Mouse (Mus musculus): ENCODE results near the gene Sec14l4. TPM values are rescaled to one million over a fixed set of nuclear protein-coding genes. Genes with fewer than 3 reads are reported as not detected.
A peak's percentile ranks its signal among the peaks of the same experiment; 100 is the strongest.
"Not testable (repeated sequence)": the region's sequence is repeated elsewhere in the genome, so short reads cannot be mapped to it uniquely, and the experiment has no call there.

Gene Sec14l4
- polyA plus RNA-seq, 1 experiment from 2014 or later, result 6.3 TPM

- not testable (repeated sequence) for H3K27ac ChIP-seq (ENCODE audit: low read length); H3K36me3 ChIP-seq (ENCODE audit: control insufficient read depth, insufficient read depth); H3K4me1 ChIP-seq (ENCODE audit: control insufficient read depth, low read depth, low read length); ATAC-seq (ENCODE audit: low read depth); H3K27me3 ChIP-seq (ENCODE audit: control insufficient read depth, insufficient read depth, low read depth, low read length); H3K9me3 ChIP-seq (replicated peaks; ENCODE audit: control insufficient read depth, low read length); H3K4me2 ChIP-seq (ENCODE audit: low read depth, low read length); H3K9ac ChIP-seq (ENCODE audit: low read depth, low read length); H3K4me3 ChIP-seq (ENCODE audit: low read depth, low read length)
- 64% methylated on average over 13 of the region's 13 CpGs for WGBS (ENCODE audit: insufficient replicate concordance)
Measured at GRCm38 (mm10) chr11:4022111-4022510, 9.2 kb upstream of the Sec14l4 start.

GRCm38 (mm10) chr11:4023321-4023720, 7.9 kb upstream of the Sec14l4 start:
- no peak overlapping the region for H3K27ac ChIP-seq (ENCODE audit: low read length)
- H3K9me3 ChIP-seq (replicated peaks; ENCODE audit: control insufficient read depth, low read length), result no peaks in the 10 kb centered on the region
- H3K4me2 ChIP-seq (ENCODE audit: low read depth, low read length), result no peak overlapping the region
- no peak overlapping the region for H3K4me3 ChIP-seq (ENCODE audit: low read depth, low read length)
- H3K4me1 ChIP-seq (ENCODE audit: control insufficient read depth, low read depth, low read length), result no peaks in the 10 kb centered on the region
- no peak overlapping the region for H3K9ac ChIP-seq (ENCODE audit: low read depth, low read length)
- no peaks in the 10 kb centered on the region for H3K27me3 ChIP-seq (ENCODE audit: control insufficient read depth, insufficient read depth, low read depth, low read length)
- no peaks in the 10 kb centered on the region for H3K36me3 ChIP-seq (ENCODE audit: control insufficient read depth, insufficient read depth)
- ATAC-seq (ENCODE audit: low read depth), result no peak
- 33% methylated on average over 2 of the region's 2 CpGs for WGBS (ENCODE audit: insufficient replicate concordance)

DNA sequence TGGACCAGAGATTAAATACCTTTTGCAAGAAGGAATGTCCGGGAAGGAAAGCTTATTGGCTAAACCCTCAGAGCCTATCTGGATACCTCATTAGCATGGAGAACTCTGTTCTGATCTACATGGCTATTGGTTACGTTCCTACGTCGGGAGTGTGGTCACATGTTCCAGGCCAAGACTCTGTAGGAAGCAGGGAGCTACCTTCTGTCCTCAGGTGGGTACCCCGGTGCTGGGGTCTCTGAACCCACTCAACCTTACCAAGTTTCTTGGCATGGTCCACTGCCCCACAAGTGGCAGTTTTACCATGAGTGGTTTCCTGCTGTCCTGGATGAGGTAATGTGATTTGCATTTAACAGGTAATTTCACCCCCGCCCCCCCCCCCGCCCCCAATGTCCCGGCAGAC, 4.2 kb upstream of the Sec14l4 start:
- Histone ChIP-seq H3K36me3 (ENCODE audit: control insufficient read depth, insufficient read depth) (no peaks in the 10 kb centered on the region), H3K27me3 (ENCODE audit: control insufficient read depth, insufficient read depth, low read depth, low read length) (no peaks in the 10 kb centered on the region), H3K4me1 (ENCODE audit: control insufficient read depth, low read depth, low read length) (no peaks in the 10 kb centered on the region), H3K9ac (ENCODE audit: low read depth, low read length) (no peak overlapping the region), H3K4me2 (ENCODE audit: low read depth, low read length) (no peak overlapping the region), H3K9me3 (replicated peaks; ENCODE audit: control insufficient read depth, low read length) (no peaks in the 10 kb centered on the region), H3K4me3 (ENCODE audit: low read depth, low read length) (no peak overlapping the region), H3K27ac (ENCODE audit: low read length) (no peak overlapping the region)
- ATAC-seq (ENCODE audit: low read depth), result no peak
- WGBS (ENCODE audit: insufficient replicate concordance), result 64% methylated on average over 8 of the region's 8 CpGs

DNA sequence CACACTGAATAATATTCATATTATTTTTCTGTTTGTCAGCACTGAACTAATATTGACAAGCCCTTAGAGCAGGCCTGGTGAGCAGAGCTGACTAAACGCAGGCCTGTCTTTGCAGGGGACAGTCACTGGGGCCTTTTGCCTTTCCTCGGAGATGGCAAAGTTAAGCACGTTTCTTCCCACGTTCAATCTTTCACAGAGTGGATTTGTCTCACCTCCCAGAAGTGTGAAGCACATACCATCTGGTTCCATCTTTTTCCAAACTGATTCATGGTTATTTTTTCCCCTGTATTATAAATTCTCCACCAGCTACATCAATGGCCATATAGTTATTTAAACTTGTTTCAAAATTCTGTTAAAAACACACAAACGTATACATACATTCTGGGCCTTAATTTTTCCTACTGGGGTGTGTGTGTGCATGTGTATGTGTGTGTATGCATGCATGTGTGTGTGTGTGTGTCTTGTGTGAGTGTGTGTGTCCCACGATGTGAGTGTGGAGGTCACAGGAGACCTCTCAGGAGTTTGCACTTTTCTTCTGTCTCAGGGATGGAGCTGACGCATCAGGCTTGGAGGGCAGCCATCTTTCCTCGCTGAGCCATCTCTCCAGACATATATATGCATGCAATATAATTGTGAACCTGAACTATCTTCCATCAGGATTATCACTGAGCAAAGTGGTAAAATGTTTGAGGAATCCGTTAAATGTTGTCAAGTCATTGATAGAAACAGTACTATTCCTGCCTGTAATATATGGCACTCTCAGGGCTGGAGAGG, 3.5 kb upstream of the Sec14l4 start:
- Histone ChIP-seq H3K27ac (ENCODE audit: low read length) (no peak overlapping the region), H3K4me1 (ENCODE audit: control insufficient read depth, low read depth, low read length) (peaks cover 1% of the 10 kb centered on the region; the same call in 1 of the 2 replicates), H3K4me3 (ENCODE audit: low read depth, low read length) (no peak overlapping the region), H3K27me3 (ENCODE audit: control insufficient read depth, insufficient read depth, low read depth, low read length) (no peaks in the 10 kb centered on the region), H3K9me3 (replicated peaks; ENCODE audit: control insufficient read depth, low read length) (no peaks in the 10 kb centered on the region), H3K36me3 (ENCODE audit: control insufficient read depth, insufficient read depth) (no peaks in the 10 kb centered on the region), H3K4me2 (ENCODE audit: low read depth, low read length) (no peak overlapping the region), H3K9ac (ENCODE audit: low read depth, low read length) (no peak overlapping the region)
- 58% methylated on average over 9 of the region's 9 CpGs for WGBS (ENCODE audit: insufficient replicate concordance)
- no peak for ATAC-seq (ENCODE audit: low read depth)

- Histone ChIP-seq H3K27ac (ENCODE audit: low read length) (no peak overlapping the region), H3K4me1 (ENCODE audit: control insufficient read depth, low read depth, low read length) (peaks cover 2% of the 10 kb centered on the region; the same call in 1 of the 2 replicates)
Measured at GRCm38 (mm10) chr11:4029343-4029742, 1.9 kb upstream of the Sec14l4 start.

GRCm38 (mm10) chr11:4031961-4032360, 699 bp downstream of the Sec14l4 start:
- Histone ChIP-seq H3K9me3 (replicated peaks; ENCODE audit: control insufficient read depth, low read length) (no peaks in the 10 kb centered on the region), H3K4me3 (ENCODE audit: low read depth, low read length) (peak overlapping the region; percentile 20), H3K4me1 (ENCODE audit: control insufficient read depth, low read depth, low read length) (peaks cover 2% of the 10 kb centered on the region; the same call in 1 of the 2 replicates), H3K27ac (ENCODE audit: low read length) (0 out of 2 replicates have a peak overlapping the region, but pooled peaks have one; percentile 22), H3K36me3 (ENCODE audit: control insufficient read depth, insufficient read depth) (no peaks in the 10 kb centered on the region), H3K4me2 (ENCODE audit: low read depth, low read length) (peak overlapping the region; percentile 29), H3K27me3 (ENCODE audit: control insufficient read depth, insufficient read depth, low read depth, low read length) (no peaks in the 10 kb centered on the region), H3K9ac (ENCODE audit: low read depth, low read length) (no peak overlapping the region; the same call in 1 of the 2 replicates)
- 60% methylated on average over 12 of the region's 12 CpGs for WGBS (ENCODE audit: insufficient replicate concordance)
- ATAC-seq (ENCODE audit: low read depth), result peak; percentile 36

More at GRCm38 (mm10) chr11:4029343-4029742, 1.9 kb upstream of the Sec14l4 start:
- Histone ChIP-seq H3K4me3 (ENCODE audit: low read depth, low read length) (no peak overlapping the region), H3K4me2 (ENCODE audit: low read depth, low read length) (no peak overlapping the region), H3K27me3 (ENCODE audit: control insufficient read depth, insufficient read depth, low read depth, low read length) (no peaks in the 10 kb centered on the region), H3K36me3 (ENCODE audit: control insufficient read depth, insufficient read depth) (no peaks in the 10 kb centered on the region), H3K9me3 (replicated peaks; ENCODE audit: control insufficient read depth, low read length) (no peaks in the 10 kb centered on the region), H3K9ac (ENCODE audit: low read depth, low read length) (no peak overlapping the region)
- no peak for ATAC-seq (ENCODE audit: low read depth)
- WGBS (ENCODE audit: insufficient replicate concordance), result 51% methylated on average over 4 of the region's 4 CpGs

DNA sequence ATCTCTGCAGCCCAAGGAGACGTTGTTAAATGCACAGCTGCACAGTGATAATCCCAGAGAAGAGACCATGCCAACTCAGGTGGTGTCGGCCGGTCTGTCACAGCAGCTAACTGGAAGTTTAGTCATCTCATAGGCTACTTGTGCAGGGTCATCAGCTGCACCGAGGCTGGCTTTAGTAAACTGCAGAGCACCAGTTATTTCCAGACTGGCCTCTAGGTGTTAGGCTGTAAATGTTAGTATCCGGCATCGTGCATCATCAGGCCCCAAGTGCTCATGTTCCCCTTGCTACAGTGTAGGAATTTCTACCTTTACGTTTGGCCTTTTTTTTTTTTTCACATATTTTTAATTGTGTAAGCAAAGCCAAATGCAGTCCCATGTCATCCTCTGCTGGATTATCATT, 2.2 kb downstream of the Sec14l4 start:
- no peaks in the 10 kb centered on the region for H3K27me3 ChIP-seq (ENCODE audit: control insufficient read depth, insufficient read depth, low read depth, low read length)
- no peak overlapping the region for H3K4me3 ChIP-seq (ENCODE audit: low read depth, low read length)
- no peak for ATAC-seq (ENCODE audit: low read depth)
- no peak overlapping the region for H3K9ac ChIP-seq (ENCODE audit: low read depth, low read length)
- H3K27ac ChIP-seq (ENCODE audit: low read length), result no peak overlapping the region
- peaks cover 2% of the 10 kb centered on the region; the same call in 1 of the 2 replicates for H3K4me1 ChIP-seq (ENCODE audit: control insufficient read depth, low read depth, low read length)
- no peak overlapping the region for H3K4me2 ChIP-seq (ENCODE audit: low read depth, low read length)
- no peaks in the 10 kb centered on the region for H3K36me3 ChIP-seq (ENCODE audit: control insufficient read depth, insufficient read depth)
- 62% methylated on average over 7 of the region's 7 CpGs for WGBS (ENCODE audit: insufficient replicate concordance)
- no peaks in the 10 kb centered on the region for H3K9me3 ChIP-seq (replicated peaks; ENCODE audit: control insufficient read depth, low read length)

GRCm38 (mm10) chr11:4034169-4034568, 2.9 kb downstream of the Sec14l4 start:
- ATAC-seq (ENCODE audit: low read depth), result no peak
- Histone ChIP-seq H3K4me3 (ENCODE audit: low read depth, low read length) (no peak overlapping the region), H3K9me3 (replicated peaks; ENCODE audit: control insufficient read depth, low read length) (no peaks in the 10 kb centered on the region), H3K9ac (ENCODE audit: low read depth, low read length) (no peak overlapping the region), H3K4me1 (ENCODE audit: control insufficient read depth, low read depth, low read length) (peaks cover 2% of the 10 kb centered on the region; the same call in 1 of the 2 replicates), H3K27ac (ENCODE audit: low read length) (no peak overlapping the region), H3K36me3 (ENCODE audit: control insufficient read depth, insufficient read depth) (no peaks in the 10 kb centered on the region), H3K27me3 (ENCODE audit: control insufficient read depth, insufficient read depth, low read depth, low read length) (no peaks in the 10 kb centered on the region), H3K4me2 (ENCODE audit: low read depth, low read length) (no peak overlapping the region)
- 22% methylated on average over 4 of the region's 4 CpGs for WGBS (ENCODE audit: insufficient replicate concordance)

- Histone ChIP-seq H3K27ac (ENCODE audit: low read length) (no peak overlapping the region), H3K9me3 (replicated peaks; ENCODE audit: control insufficient read depth, low read length) (no peaks in the 10 kb centered on the region), H3K4me3 (ENCODE audit: low read depth, low read length) (no peak overlapping the region), H3K4me2 (ENCODE audit: low read depth, low read length) (no peak overlapping the region), H3K9ac (ENCODE audit: low read depth, low read length) (no peak overlapping the region), H3K36me3 (ENCODE audit: control insufficient read depth, insufficient read depth) (no peaks in the 10 kb centered on the region), H3K27me3 (ENCODE audit: control insufficient read depth, insufficient read depth, low read depth, low read length) (no peaks in the 10 kb centered on the region), H3K4me1 (ENCODE audit: control insufficient read depth, low read depth, low read length) (peaks cover 2% of the 10 kb centered on the region; the same call in 1 of the 2 replicates)
- WGBS (ENCODE audit: insufficient replicate concordance), result 52% methylated on average over 18 of the region's 18 CpGs
- ATAC-seq (ENCODE audit: low read depth), result peak; percentile 69
Measured at GRCm38 (mm10) chr11:4035116-4035892, 4.0 kb downstream of the Sec14l4 start.
